Mouse (Mus musculus) cerebellum, adult 11 months (tissue): ENCODE data around the gene Nsf.
"Not testable (repeated sequence)": the region's sequence is repeated elsewhere in the genome, so short reads cannot be mapped to it uniquely, and the experiment has no call there.

Source experiments
- DNase-seq: peaks from one replicate; pipeline ENCODE4 v3.0.0; 2022

Nsf gene

GRCm38 (mm10) chr11:103953896-103954292 is at the start of gene Nsf:
Gene Nsf (minus strand): TSS chr11:103954056.
- peak; percentile 81 for DNase-seq

- no peak for DNase-seq
Measured at GRCm38 (mm10) chr11:104003397-104003796, 49.5 kb upstream of the Nsf start.

GRCm38 (mm10) chr11:104002191-104002590 is 48.3 kb upstream of the Nsf start:
- no peak for DNase-seq

GRCm38 (mm10) chr11:104001395-104001955 is 47.6 kb upstream of the Nsf start:
- no peak for DNase-seq

GRCm38 (mm10) chr11:104000667-104001394 is 47.0 kb upstream of the Nsf start:
- no peak for DNase-seq

GRCm38 (mm10) chr11:103998737-103999136 is 44.9 kb upstream of the Nsf start:
- peak; percentile 33 for DNase-seq

GRCm38 (mm10) chr11:103997385-103997784 is 43.5 kb upstream of the Nsf start:
- peak; percentile 79 for DNase-seq

- no peak for DNase-seq
Measured at GRCm38 (mm10) chr11:103992638-103993037, 38.8 kb upstream of the Nsf start.

GRCm38 (mm10) chr11:103990049-103990557 is 36.2 kb upstream of the Nsf start:
- DNase-seq: not testable (repeated sequence)

GRCm38 (mm10) chr11:103987423-103987822 is 33.6 kb upstream of the Nsf start:
- peak; percentile 75 for DNase-seq

- DNase-seq: no peak
Measured at GRCm38 (mm10) chr11:103984067-103984466, 30.2 kb upstream of the Nsf start.

GRCm38 (mm10) chr11:103981826-103982225 is 28.0 kb upstream of the Nsf start:
- no peak for DNase-seq

- no peak for DNase-seq
Measured at GRCm38 (mm10) chr11:103979381-103979780, 25.5 kb upstream of the Nsf start.

- DNase-seq: no peak
Measured at GRCm38 (mm10) chr11:103970876-103971275, 17.0 kb upstream of the Nsf start.

- no peak for DNase-seq
Measured at GRCm38 (mm10) chr11:103969278-103969677, 15.4 kb upstream of the Nsf start.

- DNase-seq: peak; percentile 56
Measured at GRCm38 (mm10) chr11:103967106-103967735, 13.4 kb upstream of the Nsf start.

- no peak for DNase-seq
Measured at GRCm38 (mm10) chr11:103956866-103957265, 3.0 kb upstream of the Nsf start.

- DNase-seq: peak; percentile 27
Measured at GRCm38 (mm10) chr11:103953032-103953895, 592 bp downstream of the Nsf start.

GRCm38 (mm10) chr11:103952635-103953031 is 1.2 kb downstream of the Nsf start:
- no peak for DNase-seq

- no peak for DNase-seq
Measured at GRCm38 (mm10) chr11:103951106-103951505, 2.8 kb downstream of the Nsf start.

- no peak for DNase-seq
Measured at GRCm38 (mm10) chr11:103948952-103949351, 4.9 kb downstream of the Nsf start.

- DNase-seq: no peak
Measured at GRCm38 (mm10) chr11:103942740-103943139, 11.1 kb downstream of the Nsf start.

GRCm38 (mm10) chr11:103941351-103941750 is 12.5 kb downstream of the Nsf start:
- DNase-seq: no peak
